Mouse (Mus musculus) liver, embryonic 15.5 days (tissue): ENCODE results near the gene Msl1. TPM values are rescaled to one million over a fixed set of nuclear protein-coding genes. Genes with fewer than 3 reads are reported as not detected.

Experiments used
- ATAC-seq: fragments of 200-750 bp; cut with Nextera tagmentation; 2 replicates; pipeline ENCODE4 v1.8.0; 2017; ENCODE audit warnings: moderate number of reproducible peaks, mild to moderate bottlenecking, moderate library complexity; ENCODE audit not compliant: insufficient read depth
- H3K27ac ChIP-seq: fragments of 300-500 bp; sonication (generic); replicated peaks from 2 replicates; pipeline ENCODE4 v1.5.1; 2015; ENCODE audit warnings: mild to moderate bottlenecking, inconsistent platforms
- H3K27me3 ChIP-seq: fragments of 300-500 bp; sonication (generic); 2 replicates; pipeline ENCODE4 v1.6.1; 2015; ENCODE audit warnings: mild to moderate bottlenecking, inconsistent platforms
- H3K36me3 ChIP-seq: fragments of 300-500 bp; sonication (generic); replicated peaks from 2 replicates; pipeline ENCODE4 v1.6.1; 2015; ENCODE audit warnings: moderate library complexity, mild to moderate bottlenecking, inconsistent platforms
- H3K4me1 ChIP-seq: fragments of 300-500 bp; sonication (generic); replicated peaks from 2 replicates; pipeline ENCODE4 v1.6.1; 2015; ENCODE audit warnings: inconsistent platforms
- H3K4me2 ChIP-seq: fragments of 300-500 bp; sonication (generic); 2 replicates; pipeline ENCODE4 v1.6.1; 2015; ENCODE audit warnings: moderate library complexity, mild to moderate bottlenecking, inconsistent platforms
- H3K4me3 ChIP-seq: fragments of 300-500 bp; sonication (generic); replicated peaks from 2 replicates; pipeline ENCODE4 v1.5.1; 2015; ENCODE audit warnings: mild to moderate bottlenecking, inconsistent platforms
- H3K9ac ChIP-seq: fragments of 300-500 bp; sonication (generic); 2 replicates; pipeline ENCODE4 v1.6.1; 2015; ENCODE audit warnings: moderate library complexity, mild to moderate bottlenecking, inconsistent platforms
- H3K9me3 ChIP-seq: fragments of 300-500 bp; sonication (generic); replicated peaks from 2 replicates; pipeline ENCODE4 v1.6.1; 2016; ENCODE audit warnings: inconsistent platforms
- WGBS: fragments of 180-500 bp; shearing (Covaris S2); methylation state at CpG from one replicate; pipeline ENCODE4 v1.1.7; 2015; ENCODE audit warnings: mixed read lengths; ENCODE audit not compliant: insufficient replicate concordance; 5-methylcytosine and 5-hydroxymethylcytosine counted together
- polyA plus RNA-seq: library from polyadenylated mRNA; unstranded; fragments of >200 nt; fragmentation: Nextera tagmentation; extraction: Ambion mirVana; gene quantifications from 2 replicates; pipeline ENCODE4 v1.2.1, GENCODE M21; 2015

The Msl1 gene
- polyA plus RNA-seq, 1 experiment from 2014 or later, result 5.2 TPM

DNA sequence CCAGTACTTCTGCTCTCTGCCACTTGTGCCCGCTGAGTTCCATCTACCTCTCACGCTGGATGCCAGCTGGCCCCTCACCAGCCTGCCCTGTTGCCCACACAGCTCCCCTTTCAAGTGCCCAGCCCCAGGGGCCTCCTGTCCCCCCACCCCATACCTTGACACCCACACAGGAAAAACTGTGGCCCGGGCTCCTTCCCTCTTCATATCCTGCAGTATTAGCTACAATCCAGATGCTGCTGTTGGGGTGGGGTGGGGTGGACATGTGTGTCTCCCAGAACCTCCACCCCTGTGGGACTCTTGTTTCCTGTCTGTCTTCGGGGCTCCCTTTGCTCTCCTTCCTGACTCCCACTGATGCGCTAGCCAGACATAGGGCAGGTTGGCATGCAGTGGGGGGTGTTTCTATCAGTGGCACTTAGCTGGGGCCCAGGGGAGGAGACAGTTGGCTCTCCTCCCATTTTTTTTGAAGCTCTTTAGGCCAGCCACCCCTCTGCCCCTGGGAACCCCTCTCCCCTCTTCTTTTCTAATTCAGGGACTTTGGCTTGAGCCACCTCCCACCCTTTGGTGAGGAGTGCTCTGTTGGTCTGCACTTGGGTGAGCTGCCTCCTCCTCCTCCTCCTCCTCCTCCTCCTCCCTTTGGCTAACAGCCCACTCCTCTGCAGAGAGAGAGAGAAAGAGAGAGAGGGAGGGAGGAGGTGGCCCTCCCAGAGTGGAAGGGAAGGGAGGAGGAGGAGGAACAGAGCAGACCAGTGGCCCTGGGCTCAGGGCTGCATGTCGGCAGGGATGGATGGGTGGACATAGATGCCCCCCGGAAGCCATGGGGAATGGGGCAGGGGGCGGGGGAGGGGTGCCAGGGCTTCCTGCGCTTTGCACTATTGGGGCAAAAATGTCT lies 29.7 kb upstream of the Msl1 start:
- Histone ChIP-seq H3K4me3 (no peak overlapping the region), H3K9ac (no peak overlapping the region), H3K36me3 (peaks cover 61% of the 10 kb centered on the region), H3K27me3 (no peaks in the 10 kb centered on the region), H3K4me2 (no peak overlapping the region), H3K27ac (peak overlapping the region; percentile 45), H3K9me3 (no peaks in the 10 kb centered on the region), H3K4me1 (peaks cover 80% of the 10 kb centered on the region)
- ATAC-seq, result no peak
- 43% methylated on average over 7 of the region's 9 CpGs for WGBS

DNA sequence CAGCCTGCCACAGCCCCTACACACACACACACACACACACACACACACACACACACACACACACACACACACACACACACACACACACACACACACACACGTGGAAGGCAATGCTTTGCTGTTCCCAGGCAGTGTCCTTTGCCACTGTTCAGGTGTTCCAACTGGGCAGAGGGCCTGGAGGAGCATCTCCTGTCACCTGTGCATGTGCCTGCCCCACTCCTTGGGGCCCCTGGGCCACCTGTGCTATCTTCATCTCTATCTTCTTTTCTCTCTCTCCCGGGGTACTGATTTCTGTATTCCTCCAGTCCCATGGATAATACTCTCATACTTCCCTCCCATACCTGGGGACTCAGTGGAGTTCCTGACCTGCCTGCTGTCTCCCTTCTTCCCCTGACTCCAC lies 29.0 kb upstream of the Msl1 start:
- Histone ChIP-seq H3K4me2 (no peak overlapping the region), H3K27me3 (no peaks in the 10 kb centered on the region), H3K36me3 (peaks cover 57% of the 10 kb centered on the region), H3K9me3 (no peaks in the 10 kb centered on the region), H3K4me3 (no peak overlapping the region), H3K9ac (no peak overlapping the region), H3K4me1 (peaks cover 87% of the 10 kb centered on the region), H3K27ac (0 out of 2 replicates have a peak overlapping the region, but pooled peaks have one; percentile 92)
- ATAC-seq, result no peak
- WGBS, result 42% methylated on average over 2 of the region's 2 CpGs

DNA sequence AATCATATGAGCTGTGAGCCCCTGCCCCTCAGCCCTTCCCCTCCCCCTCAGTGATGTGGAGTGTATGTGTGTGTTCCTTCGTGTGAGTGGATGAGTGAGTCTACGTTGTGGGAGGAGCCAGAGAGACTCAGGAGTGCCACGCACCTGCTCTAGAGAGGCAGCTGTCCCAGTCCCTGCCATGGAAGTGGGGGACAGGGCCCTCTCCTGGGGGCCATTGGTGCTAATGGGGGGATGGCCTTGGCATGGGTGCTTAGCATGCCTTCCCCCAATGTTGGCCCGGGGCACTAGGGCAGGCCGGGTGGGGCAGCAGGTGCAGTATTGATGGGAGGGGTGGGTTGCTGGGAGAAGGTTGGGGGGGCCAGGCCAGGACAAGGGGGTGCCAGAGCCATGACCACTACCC lies 28.5 kb upstream of the Msl1 start:
- Histone ChIP-seq H3K4me2 (peak overlapping the region; percentile 87), H3K9ac (0 out of 2 replicates have a peak overlapping the region, but pooled peaks have one; percentile 12), H3K9me3 (no peaks in the 10 kb centered on the region), H3K36me3 (peaks cover 52% of the 10 kb centered on the region), H3K4me3 (no peak overlapping the region), H3K27ac (peak overlapping the region; percentile 92), H3K4me1 (peaks cover 92% of the 10 kb centered on the region), H3K27me3 (no peaks in the 10 kb centered on the region)
- 38% methylated on average over 5 of the region's 5 CpGs for WGBS
- ATAC-seq, result no peak

DNA sequence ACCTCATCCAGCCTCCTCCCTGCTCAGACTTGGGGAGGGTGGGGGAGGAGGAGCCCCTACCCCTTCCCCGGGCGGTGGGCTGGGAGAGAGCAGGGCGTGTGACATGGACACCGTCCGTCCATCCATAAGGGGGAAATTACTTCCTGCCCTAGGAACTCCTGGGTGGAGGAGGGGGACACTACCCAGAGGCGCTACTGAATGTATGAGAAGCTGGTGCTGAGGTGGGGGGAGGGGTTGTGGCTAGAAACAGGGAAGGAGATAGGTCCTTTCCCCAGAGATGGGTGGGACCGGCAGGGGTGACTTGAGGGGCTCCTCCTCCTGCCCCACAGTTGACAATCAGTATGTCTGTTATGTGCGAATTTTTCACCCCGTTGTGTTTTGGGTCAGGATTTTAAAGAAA lies 28.0 kb upstream of the Msl1 start:
- Histone ChIP-seq H3K27ac (peak overlapping the region; percentile 92), H3K27me3 (no peaks in the 10 kb centered on the region), H3K4me1 (peaks cover 96% of the 10 kb centered on the region), H3K9ac (0 out of 2 replicates have a peak overlapping the region, but pooled peaks have one; percentile 12), H3K4me2 (peak overlapping the region; percentile 87), H3K36me3 (peaks cover 48% of the 10 kb centered on the region), H3K9me3 (no peaks in the 10 kb centered on the region), H3K4me3 (peak overlapping the region; percentile 54)
- ATAC-seq, result peak; percentile 59
- 12% methylated on average over 9 of the region's 9 CpGs for WGBS

DNA sequence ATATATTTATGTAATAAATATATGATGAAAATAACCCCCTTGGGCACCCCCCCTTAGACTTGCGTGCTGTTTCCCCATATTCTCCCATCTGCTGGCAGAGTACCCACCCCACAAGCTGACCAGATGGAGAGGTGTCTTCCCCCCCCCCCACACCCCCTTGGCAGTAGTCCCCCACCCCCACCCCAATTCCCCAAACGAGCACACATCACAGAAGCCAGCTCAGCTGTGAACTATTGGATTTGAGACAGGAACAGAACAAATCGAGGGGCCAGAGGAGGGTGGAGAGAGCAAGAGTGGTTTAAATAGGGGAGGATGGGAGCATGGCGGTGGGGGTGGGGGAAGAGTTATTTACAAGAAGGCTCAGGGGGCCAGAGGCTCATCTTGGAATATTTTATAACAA lies 27.6 kb upstream of the Msl1 start:
- peak overlapping the region; percentile 92 for H3K27ac ChIP-seq
- H3K4me3 ChIP-seq, result peak overlapping the region; percentile 54
- no peaks in the 10 kb centered on the region for H3K27me3 ChIP-seq
- peaks cover 45% of the 10 kb centered on the region for H3K36me3 ChIP-seq
- peak overlapping the region; percentile 65 for H3K9ac ChIP-seq
- H3K4me1 ChIP-seq, result peaks cover 98% of the 10 kb centered on the region
- WGBS, result 16% methylated on average over 4 of the region's 4 CpGs
- H3K4me2 ChIP-seq, result peak overlapping the region; percentile 87
- no peak for ATAC-seq
- H3K9me3 ChIP-seq, result no peaks in the 10 kb centered on the region

DNA sequence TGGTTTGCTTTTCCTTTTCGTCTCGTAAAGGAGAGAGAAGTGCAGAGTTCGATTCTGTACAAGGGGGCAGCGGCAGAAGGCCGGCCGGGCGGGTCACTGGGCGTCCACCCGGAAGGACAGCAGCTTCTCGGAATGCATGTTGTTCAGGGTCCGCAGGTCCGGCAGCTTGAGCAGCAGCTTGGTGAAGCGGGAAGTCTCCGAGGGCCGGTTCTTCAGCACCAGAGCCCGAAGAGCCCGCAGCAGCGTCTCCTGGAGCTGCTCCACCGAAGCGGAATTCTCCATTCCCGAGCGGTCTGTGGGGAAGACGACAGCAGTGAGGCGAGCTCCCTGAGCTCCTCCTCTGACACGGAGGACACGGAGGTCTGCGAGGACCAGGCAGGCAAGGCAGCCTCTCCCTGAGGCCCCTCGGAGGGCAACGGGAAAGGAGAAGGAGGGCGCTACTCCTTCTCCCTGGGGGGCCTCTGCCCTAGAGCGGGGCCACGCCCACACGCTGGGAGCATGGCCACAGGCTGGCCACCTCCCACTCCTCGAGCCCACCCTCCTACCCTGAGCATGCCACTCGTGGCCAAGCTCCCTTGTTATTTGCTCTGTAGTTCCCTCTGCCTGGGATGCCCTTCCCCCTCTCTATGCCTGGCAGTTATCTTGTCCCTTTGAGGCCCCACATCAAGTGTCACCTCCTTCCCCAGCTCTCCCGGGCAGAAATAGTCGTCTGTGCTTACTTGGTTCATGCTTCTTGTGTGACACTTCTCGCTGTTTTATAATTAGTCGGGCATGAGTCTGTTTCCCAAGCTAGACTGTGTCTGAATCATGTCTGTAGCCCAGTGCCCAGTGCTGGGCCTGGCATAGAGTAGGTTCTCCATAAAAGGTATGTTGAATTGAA lies 26.9 kb upstream of the Msl1 start:
- peak; percentile 65 for ATAC-seq
- Histone ChIP-seq H3K36me3 (peaks cover 38% of the 10 kb centered on the region), H3K4me2 (peak overlapping the region; percentile 87), H3K9ac (peak overlapping the region; percentile 65), H3K4me3 (peak overlapping the region; percentile 54), H3K27me3 (no peaks in the 10 kb centered on the region), H3K9me3 (no peaks in the 10 kb centered on the region), H3K4me1 (peaks cover 98% of the 10 kb centered on the region), H3K27ac (peak overlapping the region; percentile 92)
- WGBS, result 20% methylated on average over 39 of the region's 39 CpGs

DNA sequence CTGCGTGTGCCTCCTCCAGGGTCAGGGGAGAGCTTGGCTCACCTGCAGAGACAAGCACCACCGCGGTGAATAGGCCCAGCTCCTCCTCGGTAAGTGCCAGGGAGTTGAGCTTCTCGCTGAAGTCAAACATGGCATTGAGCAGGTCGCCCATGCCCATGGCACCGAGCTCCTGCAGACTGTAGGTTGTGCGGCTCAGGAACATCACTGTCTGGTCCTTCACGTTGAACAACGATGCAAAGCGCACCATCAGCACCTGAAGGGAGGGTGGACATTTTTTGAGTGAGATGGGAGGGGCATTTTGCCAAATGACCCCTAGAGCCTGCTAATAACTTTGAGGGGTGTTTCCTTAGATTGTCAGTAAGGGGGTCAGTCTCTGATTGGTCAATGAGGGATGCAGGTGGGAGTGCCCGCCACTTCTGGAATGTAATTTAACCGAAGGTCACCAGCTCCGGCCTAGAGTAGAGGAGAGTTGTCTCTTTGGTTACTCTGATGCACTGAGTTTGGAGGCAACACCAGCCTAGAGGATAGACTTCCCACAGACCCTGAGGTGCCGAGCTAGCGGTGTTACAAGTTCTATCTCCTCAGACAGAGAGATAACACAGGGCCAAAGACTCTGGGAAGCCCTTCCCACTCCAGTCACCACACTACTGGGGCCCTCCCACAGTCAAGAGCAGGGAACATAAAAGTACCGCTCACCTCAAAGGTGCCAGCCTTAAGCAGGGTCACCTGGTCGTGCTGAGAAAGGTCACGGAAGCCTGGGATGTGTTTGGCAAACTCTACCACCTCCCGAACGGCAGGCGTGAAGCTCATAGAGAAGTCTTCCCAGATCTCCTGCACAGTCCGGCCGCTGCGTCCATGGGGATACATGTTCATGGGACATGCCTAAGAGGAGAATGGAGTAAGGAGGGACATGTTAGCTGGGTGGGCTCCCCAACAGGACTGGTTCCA lies 26.0 kb upstream of the Msl1 start:
- no peak for ATAC-seq

DNA sequence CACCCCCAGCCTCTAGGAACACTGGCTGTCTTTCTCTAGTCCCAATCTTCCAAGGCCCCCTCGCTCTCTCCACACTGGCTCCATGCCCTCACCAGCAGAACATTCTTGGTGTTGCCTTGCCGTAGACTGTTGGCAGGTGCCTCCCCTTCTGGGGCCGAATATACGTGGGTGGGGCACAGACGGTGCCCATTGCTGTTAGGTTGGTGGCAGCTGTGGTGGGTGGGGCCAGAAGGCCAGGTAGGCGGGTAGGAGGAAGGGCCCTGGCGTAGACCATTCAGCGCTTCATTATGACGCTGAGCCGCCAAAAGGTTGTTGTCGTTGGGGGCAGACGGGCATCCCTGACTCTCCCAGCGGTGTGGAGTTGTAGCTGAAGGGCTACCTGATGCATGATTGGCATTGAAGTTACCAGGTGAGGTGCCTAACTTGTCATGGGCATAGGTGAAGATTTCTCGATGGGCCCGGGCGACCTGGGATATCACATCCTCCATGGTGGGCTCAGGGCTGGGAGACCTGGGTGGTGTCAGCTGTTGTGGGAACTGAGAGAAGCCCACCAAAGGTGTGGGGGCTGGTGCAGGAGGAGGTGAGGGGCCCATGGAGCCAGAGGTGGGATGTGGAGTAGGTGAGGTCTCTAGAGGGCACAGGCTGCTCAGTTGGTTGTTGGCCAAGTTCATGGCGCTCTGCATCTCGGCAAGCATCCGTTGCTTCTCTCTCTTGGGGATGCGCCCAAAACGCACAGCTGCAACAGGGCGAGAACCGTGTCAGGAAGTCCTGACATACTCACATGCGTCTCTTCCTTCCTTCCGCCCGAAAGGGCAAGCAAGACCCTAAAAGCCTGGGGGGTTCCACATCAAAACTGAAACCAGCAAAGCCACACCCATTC lies 25.0 kb upstream of the Msl1 start:
- H3K4me1 ChIP-seq, result peaks cover 99% of the 10 kb centered on the region
- no peaks in the 10 kb centered on the region for H3K9me3 ChIP-seq
- no peak overlapping the region for H3K4me3 ChIP-seq
- H3K9ac ChIP-seq, result no peak overlapping the region
- 83% methylated on average over 26 of the region's 26 CpGs for WGBS
- H3K4me2 ChIP-seq, result no peak overlapping the region
- H3K27ac ChIP-seq, result peak overlapping the region; percentile 92; the same call in 1 of the 2 replicates
- H3K27me3 ChIP-seq, result no peaks in the 10 kb centered on the region
- ATAC-seq, result no peak
- peaks cover 19% of the 10 kb centered on the region for H3K36me3 ChIP-seq

More for the DNA sequence above, 26.0 kb upstream of the Msl1 start:
- H3K4me3 ChIP-seq, result peak overlapping the region; percentile 54
- 65% methylated on average over 25 of the region's 25 CpGs for WGBS
- peaks cover 29% of the 10 kb centered on the region for H3K36me3 ChIP-seq
- H3K9me3 ChIP-seq, result no peaks in the 10 kb centered on the region
- peak overlapping the region; percentile 65 for H3K9ac ChIP-seq
- peak overlapping the region; percentile 87 for H3K4me2 ChIP-seq
- peak overlapping the region; percentile 92 for H3K27ac ChIP-seq
- H3K4me1 ChIP-seq, result peaks cover 98% of the 10 kb centered on the region
- no peaks in the 10 kb centered on the region for H3K27me3 ChIP-seq

DNA sequence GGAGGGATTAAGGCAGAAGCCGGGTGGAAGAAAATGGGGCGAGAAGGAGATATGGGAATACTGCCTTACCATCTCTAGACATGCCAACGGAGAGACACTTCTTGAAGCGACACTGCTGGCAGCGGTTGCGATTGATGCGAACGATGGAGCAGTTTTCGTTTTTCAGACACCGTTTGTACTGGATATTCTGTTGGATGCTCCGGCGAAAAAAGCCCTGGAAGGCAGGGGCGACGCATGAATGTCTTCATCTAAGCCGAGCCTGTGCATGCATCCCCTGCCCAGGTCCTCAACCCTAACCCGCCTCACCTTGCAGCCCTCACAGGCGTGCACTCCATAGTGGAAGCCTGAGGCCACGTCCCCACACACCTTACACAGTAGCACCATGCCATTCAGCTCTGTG lies 24.2 kb upstream of the Msl1 start:
- Histone ChIP-seq H3K27me3 (no peaks in the 10 kb centered on the region), H3K9ac (no peak overlapping the region), H3K4me1 (peaks cover 99% of the 10 kb centered on the region), H3K9me3 (no peaks in the 10 kb centered on the region), H3K36me3 (peaks cover 17% of the 10 kb centered on the region; the same call in 1 of the 2 replicates), H3K4me3 (no peak overlapping the region), H3K4me2 (no peak overlapping the region), H3K27ac (no peak overlapping the region)
- WGBS, result 89% methylated on average over 18 of the region's 18 CpGs
- ATAC-seq, result no peak
